Mouse (Mus musculus) layer of hippocampus, postnatal 14 days (tissue): Measurements from ENCODE around the gene Thoc6. TPM values are rescaled to one million over a fixed set of nuclear protein-coding genes. Genes with fewer than 3 reads are reported as not detected.
A peak's percentile ranks its signal among the peaks of the same experiment; 100 is the strongest.

Experiments
- DNase-seq, 2 experiments: peaks; one replicate each; pipeline ENCODE4 v3.0.0; 2021 to 2022; ENCODE audit warnings: low spot score in 2 of 2, mixed read lengths in 1 of 2
- total RNA-seq, 2 experiments: library from RNA; stranded (reverse); gene quantifications; 2 replicates each; pipeline ENCODE4 v1.2.3; 2021

Thoc6 gene
- total RNA-seq, 2 experiments from 2014 or later, result 9.5 to 12.2 TPM

DNA sequence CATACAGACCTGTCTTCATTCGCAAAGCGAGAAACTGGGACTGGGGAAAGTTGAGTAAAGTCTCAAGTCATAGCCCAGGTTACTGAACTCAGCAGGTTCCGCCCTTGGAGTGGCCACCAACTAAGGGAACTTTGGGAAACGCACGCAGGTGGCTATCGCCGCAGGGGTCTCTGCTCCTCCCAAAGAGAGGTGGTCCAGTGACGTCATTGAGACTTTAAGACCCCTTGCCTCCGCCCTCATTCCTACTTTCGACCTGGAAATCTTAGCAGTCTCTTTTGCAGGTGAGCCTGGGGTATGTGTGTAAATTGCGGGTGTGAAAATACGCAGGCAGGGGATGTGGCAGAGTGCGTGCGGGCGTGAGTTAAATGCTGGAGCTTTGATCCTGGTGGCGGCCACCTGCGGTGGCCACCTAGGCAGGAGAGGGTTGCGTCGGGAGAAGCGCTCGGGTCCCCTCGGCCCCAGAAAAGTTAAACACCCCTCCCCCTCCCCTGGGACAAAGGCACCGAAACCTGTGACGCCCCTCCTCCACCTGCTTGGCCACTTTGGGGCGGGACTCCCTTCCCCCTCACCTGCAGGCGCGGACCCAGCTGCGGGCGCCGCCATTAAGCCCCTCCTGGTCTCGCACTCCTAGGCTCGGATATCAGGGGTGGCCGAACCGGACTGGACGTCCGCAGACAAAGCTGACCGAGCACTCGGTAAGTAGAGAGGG lies 5.6 kb upstream of the Thoc6 start, which contains the start of gene Cldn6:
Gene Cldn6, plus strand, starts transcription at position 123 of the 709 bp plus-strand sequence.
- DNase-seq, result no peak

DNA sequence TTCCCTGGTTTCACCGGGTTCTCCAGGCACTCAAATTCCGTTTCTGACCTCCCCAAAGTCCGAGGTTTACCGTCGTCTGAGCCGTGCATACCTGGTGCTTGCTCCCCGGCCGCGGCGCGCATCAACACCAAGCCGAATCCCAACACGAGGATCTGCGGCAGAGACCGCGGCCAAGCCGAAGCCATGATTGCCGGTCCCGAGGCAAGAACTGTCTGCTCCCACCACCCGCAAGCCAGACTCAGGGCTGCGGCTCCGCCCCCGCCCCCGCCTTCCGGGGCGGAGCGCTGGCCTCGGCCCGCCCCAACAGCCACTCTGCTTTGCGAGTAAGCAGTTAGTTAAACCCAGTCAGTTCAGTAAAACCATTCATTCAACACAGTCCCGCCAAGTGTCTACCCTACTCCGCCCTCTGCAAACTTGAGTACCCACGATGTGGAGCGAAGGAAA lies 3.6 kb upstream of the Thoc6 start, which contains the start of gene Tnfrsf12a:
Gene Tnfrsf12a, minus strand, starts transcription at position 233 of the 444 bp plus-strand sequence.
- peak; percentile 71 to 84 for DNase-seq

- DNase-seq, result no peak
Measured at GRCm38 (mm10) chr17:23676473-23677031, 2.9 kb upstream of the Thoc6 start.

DNA sequence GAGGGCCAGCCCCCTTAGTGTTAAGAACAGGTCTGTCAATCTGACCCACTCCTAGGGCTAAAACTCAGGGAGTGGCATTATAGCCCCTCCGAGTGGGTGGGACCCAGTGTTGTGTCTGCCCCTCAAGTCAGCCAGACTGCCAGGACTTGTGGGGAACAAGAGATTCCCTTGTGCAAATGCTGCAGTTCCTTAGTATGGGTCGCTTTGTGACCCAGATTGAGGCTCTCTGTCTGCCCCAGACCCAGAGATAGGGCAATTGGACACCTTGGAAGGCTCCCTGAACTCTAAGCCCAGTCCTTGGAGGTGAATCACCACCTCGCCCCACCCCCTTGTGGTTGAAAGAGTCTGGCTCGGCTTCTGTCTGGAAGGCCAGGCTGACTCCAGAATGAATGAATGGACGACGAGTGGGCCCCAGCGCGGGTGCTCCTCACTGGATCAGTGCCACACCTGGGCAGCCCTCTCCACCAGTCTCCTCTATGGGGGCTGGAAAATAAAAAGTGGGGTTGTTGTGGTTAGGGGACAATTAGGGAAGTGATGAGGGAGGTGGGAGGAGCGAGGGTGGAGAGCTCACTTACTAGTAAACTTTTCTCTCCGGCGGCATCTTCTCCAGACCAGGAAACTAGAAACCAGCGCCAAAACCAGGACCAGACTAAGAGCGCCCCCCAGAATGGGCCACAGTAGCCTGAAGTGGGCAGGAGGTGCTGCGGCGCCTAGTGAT lies 2.0 kb upstream of the Thoc6 start:
- DNase-seq, result no peak

GRCm38 (mm10) chr17:23675127-23675526 lies 1.4 kb upstream of the Thoc6 start:
- no peak for DNase-seq

- DNase-seq, result peak in 1 of 2 experiments; percentile 32
Measured at GRCm38 (mm10) chr17:23674271-23674952, 730 bp upstream of the Thoc6 start.

GRCm38 (mm10) chr17:23672761-23673160 lies 921 bp downstream of the Thoc6 start:
- DNase-seq, result no peak

DNA sequence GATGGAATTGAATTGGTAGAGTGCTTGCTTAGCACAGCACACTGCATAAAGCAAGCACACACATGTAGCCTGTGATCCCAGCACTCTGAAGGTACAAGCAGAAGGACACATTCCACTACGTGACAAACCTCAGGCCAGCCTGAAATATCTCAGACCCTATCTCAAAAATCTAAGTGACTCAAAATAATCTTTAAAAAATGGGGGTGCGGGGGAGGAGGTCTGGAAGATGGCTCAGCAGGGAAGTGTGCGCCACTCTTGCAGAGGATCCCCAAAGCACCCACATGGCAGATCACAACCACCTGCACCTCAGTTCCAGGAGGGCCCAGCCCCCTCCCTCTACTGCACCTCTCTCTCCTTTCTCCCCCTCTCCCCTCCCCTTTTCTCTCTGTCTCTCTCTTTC lies 2.2 kb downstream of the Thoc6 start:
- no peak for DNase-seq

DNA sequence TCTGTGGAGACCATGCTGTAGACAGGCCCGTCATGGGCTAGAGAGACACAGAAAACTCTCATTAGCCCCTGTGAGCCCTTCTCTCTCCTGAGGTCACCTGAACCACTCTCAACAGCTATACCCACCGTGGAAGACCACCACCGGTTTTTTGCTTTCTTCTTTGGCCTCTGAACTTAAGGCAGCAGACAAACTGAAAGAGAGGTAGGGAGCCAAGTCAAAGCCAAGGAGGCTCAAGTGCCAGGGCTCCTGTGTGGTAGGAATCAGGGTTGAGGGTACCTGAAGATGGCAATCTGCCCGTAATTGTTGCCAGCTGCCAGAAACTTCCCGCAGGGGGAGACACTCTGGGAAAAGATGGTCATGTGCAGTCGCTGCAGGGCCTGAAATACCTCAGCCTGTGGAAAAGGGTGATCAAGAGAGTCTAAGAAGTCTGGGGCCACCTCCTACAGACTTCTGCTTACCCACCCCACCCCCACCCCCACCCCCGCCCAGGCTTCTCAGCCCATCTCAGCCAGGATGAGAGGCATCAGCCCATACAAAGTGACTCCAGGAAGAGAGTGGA lies 3.1 kb downstream of the Thoc6 start:
- no peak for DNase-seq

- no peak for DNase-seq
Measured at GRCm38 (mm10) chr17:23665511-23665910, 8.2 kb downstream of the Thoc6 start.

- DNase-seq, result no peak
Measured at GRCm38 (mm10) chr17:23664556-23665021, 9.1 kb downstream of the Thoc6 start.

DNA sequence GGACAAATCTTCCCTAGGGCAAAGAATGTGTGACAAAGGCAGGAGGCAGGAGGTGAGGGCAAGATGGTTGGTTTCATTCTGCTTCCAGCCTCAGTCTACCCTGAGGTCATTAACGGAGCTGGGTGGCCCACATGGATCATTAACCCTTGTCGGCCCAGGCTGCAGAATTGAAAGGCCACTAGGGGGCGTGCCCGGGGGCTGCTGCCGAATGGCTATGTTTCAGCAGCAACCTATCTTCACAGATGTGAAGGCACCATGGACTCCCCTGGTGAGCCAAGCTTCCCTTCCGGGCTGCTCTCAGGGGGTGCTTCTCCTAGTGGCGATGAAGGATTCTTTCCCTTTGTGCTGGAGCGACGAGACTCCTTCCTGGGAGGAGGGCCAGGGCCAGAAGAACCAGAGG lies 12.2 kb downstream of the Thoc6 start:
- DNase-seq, result no peak

GRCm38 (mm10) chr17:23660876-23661200 lies 12.8 kb downstream of the Thoc6 start:
- DNase-seq, result no peak

- no peak for DNase-seq
Measured at GRCm38 (mm10) chr17:23660117-23660875, 13.4 kb downstream of the Thoc6 start, which contains the start of gene Bicdl2. Gene Bicdl2 (plus strand): TSS chr17:23660506.

DNA sequence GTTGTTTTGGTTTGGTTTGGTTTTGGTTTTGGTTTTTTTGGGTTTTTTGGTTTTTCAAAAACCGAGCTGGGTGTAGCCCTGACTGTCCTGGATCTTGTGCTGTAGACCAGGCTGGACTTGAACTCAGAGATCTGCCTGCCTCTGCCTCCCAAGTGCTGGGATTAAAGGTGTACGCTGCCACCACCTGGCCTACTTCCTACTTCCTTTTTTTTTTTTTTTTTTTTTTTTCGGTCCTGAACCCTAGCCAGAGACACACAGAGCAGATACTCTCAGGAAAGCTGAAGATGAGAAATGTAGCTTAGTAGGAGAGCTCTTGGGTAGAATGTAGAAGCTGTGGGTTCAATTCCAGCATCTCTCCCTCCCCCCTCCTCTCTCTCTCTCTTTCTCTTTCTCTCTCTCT lies 15.2 kb downstream of the Thoc6 start:
- DNase-seq, result no peak

- no peak for DNase-seq
Measured at GRCm38 (mm10) chr17:23654410-23654809, 19.3 kb downstream of the Thoc6 start.

GRCm38 (mm10) chr17:23654001-23654400 lies 19.7 kb downstream of the Thoc6 start:
- no peak for DNase-seq

DNA sequence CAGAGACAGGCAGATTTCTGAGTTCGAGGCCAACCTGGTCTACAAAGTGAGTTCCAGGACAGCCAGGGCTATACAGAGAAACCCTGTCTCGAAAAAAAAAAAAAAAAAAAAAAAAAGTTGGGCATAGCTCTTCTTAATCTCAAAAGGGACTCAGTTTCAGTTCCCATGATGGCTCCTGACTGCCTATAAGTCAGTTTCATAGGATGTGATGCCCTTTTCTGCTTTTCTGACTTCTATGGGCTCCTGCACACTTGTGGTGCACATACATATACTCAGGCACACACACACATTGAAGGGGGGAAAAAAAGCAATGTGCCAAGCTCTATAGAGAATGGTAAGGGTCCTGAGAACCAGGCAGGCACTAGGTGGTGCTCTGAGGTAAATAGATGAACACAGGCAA lies 20.4 kb downstream of the Thoc6 start:
- no peak for DNase-seq

DNA sequence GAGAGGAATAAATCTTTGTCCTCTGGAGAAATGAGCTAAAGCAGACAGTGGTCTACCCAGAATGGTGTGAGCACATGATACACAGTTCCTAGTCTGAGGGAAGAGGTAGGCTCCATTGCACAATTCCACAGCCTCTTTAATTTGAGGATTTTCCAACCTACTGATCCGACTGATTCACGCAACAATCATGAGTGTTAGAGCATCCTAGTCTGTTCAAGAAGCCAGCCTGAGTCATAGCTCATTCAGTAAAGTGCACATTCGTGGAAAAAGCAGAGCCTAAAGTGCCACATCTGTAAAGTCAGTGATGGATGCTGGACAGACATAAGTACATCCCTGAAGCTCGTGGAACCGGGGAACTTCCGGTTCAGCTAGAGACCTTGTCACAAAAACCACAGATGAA lies 22.3 kb downstream of the Thoc6 start:
- DNase-seq, result no peak

- DNase-seq, result no peak
Measured at GRCm38 (mm10) chr17:23645894-23646293, 27.8 kb downstream of the Thoc6 start.
